Mouse (Mus musculus): ENCODE results near the gene Ugt3a1.
"Not testable (repeated sequence)": the region's sequence is repeated elsewhere in the genome, so short reads cannot be mapped to it uniquely, and the experiment has no call there.

Gene Ugt3a1

DNA sequence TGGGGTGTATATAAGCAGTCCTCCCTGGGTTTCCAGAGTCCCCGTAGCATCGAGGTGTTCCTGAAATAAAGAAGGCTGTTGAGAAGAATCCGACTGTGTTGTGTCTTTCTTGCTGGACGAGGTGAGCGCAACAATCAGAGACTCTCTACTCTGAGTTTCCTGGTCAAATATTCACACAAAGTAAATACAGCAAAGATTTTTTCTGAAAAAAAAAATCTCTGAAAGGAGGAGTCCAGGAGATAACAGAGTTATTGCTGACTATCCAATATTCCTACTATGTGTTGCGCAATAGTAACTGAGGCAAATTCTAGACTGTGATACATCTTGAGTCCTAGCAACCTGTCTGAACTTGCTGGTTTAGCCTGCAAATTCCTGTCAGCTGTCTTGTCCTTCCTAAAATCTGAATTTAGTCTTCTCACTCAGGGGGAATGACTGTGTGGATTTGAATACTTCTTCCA, at the start of gene Ugt3a1:
TSS of gene Ugt3a1 (plus strand) at position 51 of the 458 bp plus-strand sequence.
- DNase-seq (ENCODE audit: low read depth, low spot score): no peak

GRCm38 (mm10) chr15:9230917-9231316, 45.8 kb upstream of the Ugt3a1 start:
- DNase-seq (ENCODE audit: low read depth, low spot score): not testable (repeated sequence)

GRCm38 (mm10) chr15:9246345-9246744, 30.3 kb upstream of the Ugt3a1 start:
- no peak for DNase-seq (ENCODE audit: low read depth, low spot score)

DNA sequence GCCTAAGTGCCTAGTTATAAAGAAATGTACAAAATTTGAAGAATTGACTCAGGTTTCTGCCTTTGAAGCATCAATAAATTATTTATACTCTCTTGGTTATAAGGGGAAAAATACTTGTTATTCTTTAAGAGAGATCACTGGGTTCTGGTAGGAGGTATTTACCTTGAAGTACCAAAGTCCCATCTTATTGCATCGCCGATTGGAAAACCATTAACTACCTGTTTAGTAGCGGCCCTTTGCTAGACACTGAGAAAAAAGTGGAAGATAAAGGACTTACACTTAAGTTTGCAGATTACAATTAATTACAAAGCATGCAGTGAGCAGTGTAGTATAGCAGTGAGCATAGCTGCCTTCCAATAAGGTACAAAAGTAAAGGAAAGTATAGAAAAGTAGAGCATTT, 23.8 kb upstream of the Ugt3a1 start:
- DNase-seq (ENCODE audit: low read depth, low spot score): no peak

DNA sequence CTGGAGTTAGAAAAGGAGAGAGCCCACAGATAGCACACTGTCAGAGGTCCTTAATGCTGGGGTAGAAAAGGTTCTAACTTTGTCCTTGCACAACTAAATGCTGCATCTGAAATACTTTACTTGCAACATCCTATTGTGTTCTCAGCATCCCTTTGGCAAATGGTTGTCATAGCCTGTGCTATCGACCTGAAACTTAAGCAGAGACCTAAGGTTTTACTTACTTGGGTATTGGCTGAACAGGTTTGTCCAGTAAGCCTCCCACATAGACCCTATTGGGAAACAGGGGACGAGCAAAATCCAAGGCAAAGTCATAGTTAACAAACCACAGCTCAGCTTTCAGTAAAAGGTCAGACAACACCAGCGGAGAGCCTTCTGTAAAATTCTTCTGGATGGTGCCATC, 16.1 kb upstream of the Ugt3a1 start:
- no peak for DNase-seq (ENCODE audit: low read depth, low spot score)

DNA sequence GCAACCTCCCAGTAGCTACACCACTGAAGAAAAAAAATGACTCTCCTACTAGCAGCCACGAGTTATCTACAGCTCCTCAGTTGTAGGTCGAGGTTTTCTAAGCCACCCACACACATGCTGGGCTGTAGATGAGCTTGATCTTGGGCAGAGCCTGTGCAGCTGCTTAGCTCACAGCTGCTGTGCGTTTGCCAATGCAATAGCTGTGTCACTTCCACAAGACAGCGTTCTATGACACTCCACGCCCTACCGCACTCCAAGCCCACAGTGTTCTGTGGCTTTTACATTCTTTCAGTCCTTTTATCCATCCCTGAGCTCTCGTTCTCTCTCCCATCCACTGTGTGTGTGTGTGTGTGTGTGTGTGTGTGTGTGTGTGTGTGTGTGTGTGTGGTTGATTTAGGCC, 4.8 kb upstream of the Ugt3a1 start:
- DNase-seq (ENCODE audit: low read depth, low spot score): no peak

GRCm38 (mm10) chr15:9279026-9279425, 2.3 kb downstream of the Ugt3a1 start:
- DNase-seq (ENCODE audit: low read depth, low spot score): no peak

GRCm38 (mm10) chr15:9279596-9279995, 2.9 kb downstream of the Ugt3a1 start:
- no peak for DNase-seq (ENCODE audit: low read depth, low spot score)

GRCm38 (mm10) chr15:9283165-9283564, 6.5 kb downstream of the Ugt3a1 start:
- no peak for DNase-seq (ENCODE audit: low read depth, low spot score)

DNA sequence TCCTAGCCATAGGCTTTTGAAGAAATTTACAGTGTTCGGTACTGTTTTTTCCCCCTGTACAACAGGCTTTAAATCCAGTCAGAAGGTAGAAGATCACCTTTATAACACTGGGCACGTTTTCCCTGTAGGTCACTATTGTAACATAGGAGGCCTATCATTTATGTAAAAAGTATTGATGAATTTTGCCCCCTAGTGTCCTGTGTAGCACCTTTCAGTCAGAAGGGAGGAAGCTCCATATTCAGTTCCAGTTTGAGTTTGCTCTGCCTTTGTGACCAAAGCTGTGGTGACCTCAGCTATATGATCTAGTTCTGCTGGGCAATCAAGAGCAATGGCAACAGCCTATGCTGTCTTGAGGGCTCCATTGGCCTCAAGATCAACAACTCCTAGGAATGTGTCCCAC, 13.0 kb downstream of the Ugt3a1 start:
- DNase-seq (ENCODE audit: low read depth, low spot score): no peak

- DNase-seq (ENCODE audit: low read depth, low spot score): no peak
Measured at GRCm38 (mm10) chr15:9305978-9306692, 29.4 kb downstream of the Ugt3a1 start.

- no peak for DNase-seq (ENCODE audit: low read depth, low spot score)
Measured at GRCm38 (mm10) chr15:9334596-9334995, 57.9 kb downstream of the Ugt3a1 start.

- no peak for DNase-seq (ENCODE audit: low read depth, low spot score)
Measured at GRCm38 (mm10) chr15:9335341-9335740, 58.7 kb downstream of the Ugt3a1 start, which contains the start of gene Ugt3a2. Ugt3a2 (plus strand) TSS chr15:9335550.

DNA sequence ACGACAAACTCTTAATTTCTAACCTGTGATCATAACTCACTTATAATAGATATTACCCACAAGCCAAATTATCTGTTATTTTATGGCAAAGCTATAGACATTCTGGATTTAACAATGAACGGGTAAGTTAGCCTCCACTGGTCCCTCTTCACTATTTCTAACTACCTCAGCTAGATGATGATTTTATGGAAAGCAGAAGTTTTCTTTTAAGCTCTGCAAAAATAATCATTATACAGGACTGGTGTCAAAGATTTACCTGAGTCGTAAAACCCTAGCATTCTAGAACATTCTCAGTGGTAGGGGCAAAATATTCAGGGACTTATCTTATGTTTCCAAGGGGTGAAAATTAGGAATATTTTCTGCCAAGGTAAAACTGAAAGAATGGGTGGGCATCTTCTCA, 59.9 kb downstream of the Ugt3a1 start:
- no peak for DNase-seq (ENCODE audit: low read depth, low spot score)

DNA sequence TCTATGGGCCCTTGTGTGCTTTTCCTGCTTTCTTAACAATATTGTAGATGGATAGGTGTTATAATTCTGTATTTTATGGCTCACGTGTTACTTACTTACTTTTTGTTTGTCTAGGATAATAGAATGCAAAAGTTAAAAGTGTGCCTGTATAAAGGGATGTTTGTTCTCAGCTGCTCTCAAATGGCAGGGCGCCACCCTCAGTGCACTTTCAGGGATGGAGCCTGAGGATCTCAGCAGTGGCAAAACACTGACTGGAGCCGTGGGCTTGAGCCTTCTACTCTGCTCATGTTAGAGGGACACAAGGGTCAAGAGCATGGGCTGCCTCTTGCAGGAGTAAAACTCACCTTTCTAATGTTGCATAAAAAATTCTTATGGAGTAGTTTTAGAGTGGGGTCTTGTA, 60.3 kb downstream of the Ugt3a1 start:
- DNase-seq (ENCODE audit: low read depth, low spot score): no peak

GRCm38 (mm10) chr15:9348739-9349138, 72.1 kb downstream of the Ugt3a1 start:
- DNase-seq (ENCODE audit: low read depth, low spot score): peak; percentile 6

DNA sequence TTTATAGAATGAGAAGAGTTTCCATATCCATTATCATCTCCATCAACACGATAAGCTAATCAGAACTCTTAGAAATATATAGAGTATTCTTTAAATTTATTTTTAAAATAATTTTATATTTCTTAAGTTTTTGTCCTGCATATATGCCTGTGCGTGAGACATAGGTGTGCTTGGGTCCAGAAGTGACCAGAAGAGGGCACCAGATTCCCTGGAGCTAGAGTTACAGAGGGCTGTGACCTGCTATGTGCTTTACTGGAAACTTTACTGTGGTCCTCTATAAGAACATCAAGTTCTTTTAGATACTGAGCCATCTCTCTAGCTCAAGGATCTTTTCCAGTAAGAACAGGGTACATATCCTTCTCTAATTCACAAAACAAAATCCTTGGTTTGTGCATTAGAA, 86.1 kb downstream of the Ugt3a1 start:
- DNase-seq (ENCODE audit: low read depth, low spot score): peak; percentile 26

Data from A20 (cell line).